Mouse (Mus musculus) activated CD4-positive, CD25-positive, alpha-beta regulatory T cell, adult 4 months (primary cell): ENCODE results near the gene Lsp1. TPM values are rescaled to one million over a fixed set of nuclear protein-coding genes. Genes with fewer than 3 reads are reported as not detected.
A peak's percentile ranks its signal among the peaks of the same experiment; 100 is the strongest.

Source experiments
- ATAC-seq: one replicate; pipeline ENCODE4 v1.8.0; 2017
- polyA plus RNA-seq, 2 experiments: library from polyadenylated mRNA; unstranded; fragments of 100-300 nt; shearing (Covaris generic); gene quantifications; one replicate each; pipeline ENCODE4 v1.2.1; 2017

Gene Lsp1
- polyA plus RNA-seq, 2 experiments from 2014 or later: 1,487 to 1,560 TPM

DNA sequence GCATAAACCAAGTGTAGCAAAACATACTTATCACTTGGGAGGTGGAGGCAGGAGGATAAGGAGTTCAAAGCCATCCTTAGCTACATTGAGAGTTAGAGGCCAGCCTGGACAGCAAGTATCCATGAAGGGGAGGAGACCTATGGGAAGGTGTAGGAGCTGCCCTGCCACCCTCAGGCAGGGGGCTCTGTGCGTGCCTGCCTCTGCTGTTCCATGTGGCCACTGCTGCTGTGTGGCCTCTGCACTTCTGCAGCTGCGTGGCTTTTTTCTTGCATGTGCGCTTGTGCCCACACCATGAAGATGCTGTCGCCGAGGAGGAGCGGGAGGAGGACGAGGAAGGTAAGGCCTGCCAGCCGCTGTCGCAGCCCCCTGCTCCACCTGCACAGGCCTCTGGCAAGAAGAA, 46.8 kb downstream of the Lsp1 start:
- ATAC-seq: no peak

DNA sequence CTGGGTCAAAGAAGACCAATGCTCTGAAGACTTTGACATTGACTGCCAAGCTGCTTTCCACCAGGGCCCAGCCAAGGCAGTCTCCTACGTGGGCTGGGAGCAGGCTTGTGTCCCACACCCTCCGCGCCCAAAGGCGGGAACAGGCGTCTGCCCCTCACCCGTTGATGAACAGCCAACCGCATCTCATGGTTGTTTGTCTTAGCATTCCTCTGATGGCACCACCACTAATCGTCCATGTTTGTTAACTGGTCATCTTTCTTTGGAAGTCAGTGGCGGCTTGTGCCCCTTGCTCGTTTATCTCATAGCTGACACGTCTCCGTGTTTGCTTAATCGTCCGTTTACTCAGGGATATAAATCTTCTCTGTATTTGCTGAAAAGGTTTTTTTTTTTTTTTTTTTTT, 48.9 kb downstream of the Lsp1 start:
- ATAC-seq: no peak

DNA sequence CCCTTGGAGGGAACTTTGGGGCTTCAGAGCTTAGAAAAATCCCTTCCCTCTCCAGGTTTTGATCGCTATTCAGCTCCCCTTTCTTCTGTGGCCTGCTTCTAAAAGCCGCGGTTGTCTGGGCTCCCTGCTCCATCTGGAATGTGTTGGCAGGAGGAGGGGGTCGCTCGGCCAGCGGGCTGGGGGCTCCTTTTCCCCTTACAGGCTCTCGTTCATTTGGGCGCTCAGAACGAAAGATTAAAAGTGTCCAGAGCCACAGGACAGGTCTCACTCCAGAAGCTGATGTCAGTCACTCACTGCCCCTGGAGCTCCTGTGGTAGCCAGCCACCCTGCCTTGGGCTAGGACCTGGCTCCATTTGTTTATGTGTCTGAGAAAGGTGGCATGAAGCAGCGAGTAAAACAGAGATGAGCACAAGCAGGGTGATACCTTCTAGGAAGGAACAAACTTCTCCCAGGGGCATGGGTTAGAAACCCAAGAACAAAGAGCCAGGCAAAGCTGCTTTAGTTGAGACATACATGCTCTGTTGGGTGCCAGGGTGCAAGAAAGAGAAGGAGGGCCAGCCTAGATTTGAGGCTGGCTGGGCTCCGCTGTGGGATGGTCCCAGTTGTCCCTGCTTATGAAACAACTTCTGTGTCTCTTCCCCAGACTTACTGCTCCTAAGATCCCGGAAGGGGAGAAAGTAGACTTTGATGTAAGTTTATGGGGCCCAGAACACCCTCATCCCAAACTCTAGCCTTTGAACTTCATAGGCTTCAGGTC, 49.6 kb downstream of the Lsp1 start:
- ATAC-seq: no peak

DNA sequence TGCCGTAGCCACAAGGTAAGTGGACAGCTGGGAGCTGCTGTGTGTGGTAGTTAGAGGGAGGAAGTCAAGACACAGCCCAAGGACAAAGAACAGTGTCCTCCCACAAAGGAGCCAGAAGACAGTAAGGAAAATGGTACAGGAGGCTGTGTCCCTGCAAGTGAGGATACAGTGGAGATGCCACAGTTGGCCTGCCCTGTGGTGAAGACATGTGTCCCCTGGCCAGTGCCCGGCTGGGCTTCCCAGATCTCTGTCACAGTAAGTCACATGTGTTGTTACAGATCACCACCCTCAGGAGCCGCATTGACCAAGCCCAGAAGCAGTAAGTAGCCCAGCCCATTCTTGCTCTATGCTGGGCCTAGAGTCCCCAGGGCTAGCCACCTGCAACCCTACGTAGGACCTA, 53.4 kb downstream of the Lsp1 start:
- no peak for ATAC-seq

DNA sequence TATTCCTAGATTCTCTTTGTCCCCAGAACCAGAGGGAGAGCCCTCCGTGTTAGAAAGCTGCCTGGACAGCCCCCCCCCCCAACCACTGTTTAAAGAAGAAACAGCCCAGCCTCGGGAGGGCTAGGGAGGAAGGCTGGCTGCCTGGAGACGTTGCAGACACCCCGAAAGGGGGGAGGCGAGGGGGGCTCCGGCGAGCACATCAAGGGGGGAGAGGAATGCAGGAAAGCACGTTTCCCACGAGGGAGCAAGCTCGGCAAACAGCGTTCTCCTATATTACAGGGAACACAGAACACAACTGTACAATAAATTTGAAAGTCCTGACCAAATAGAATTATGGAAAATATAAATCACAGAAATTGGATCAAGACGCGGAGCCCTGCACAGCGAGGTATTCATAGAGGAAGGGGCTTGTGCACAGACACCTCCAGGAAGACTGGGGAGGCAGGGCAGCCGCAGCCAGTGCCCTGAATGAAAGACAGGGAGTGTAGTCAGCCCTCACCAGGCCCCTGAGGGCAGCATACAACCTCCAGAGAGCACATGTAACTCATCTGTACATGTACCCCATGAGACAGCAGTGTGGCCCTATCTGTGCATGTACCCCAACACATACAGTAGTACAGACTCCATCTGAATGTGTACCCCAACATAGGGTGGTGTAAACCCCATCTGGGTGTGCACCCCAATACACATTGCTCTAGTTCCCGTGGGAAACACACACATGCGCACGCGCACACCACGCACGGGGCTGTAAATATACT, 55.8 kb downstream of the Lsp1 start:
- no peak for ATAC-seq

DNA sequence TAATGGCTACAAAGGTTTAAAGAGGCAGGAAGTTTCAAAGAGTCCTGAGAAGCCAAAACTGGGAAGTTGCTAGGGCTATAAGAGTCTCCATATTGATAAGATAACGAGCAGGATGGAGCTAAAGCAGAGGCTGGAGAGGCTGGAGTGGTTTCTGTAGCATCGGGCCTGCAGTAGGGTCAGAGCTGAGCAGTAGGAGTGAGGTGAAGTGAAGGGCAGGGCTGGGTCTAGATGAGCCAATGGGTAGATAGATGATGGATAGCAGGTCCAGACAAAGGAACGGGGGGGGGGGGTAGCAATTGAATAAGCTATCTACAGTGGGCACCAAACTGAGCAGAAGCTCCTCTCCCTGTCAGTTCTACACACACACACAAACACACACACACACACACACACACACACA, 56.9 kb downstream of the Lsp1 start:
- no peak for ATAC-seq

DNA sequence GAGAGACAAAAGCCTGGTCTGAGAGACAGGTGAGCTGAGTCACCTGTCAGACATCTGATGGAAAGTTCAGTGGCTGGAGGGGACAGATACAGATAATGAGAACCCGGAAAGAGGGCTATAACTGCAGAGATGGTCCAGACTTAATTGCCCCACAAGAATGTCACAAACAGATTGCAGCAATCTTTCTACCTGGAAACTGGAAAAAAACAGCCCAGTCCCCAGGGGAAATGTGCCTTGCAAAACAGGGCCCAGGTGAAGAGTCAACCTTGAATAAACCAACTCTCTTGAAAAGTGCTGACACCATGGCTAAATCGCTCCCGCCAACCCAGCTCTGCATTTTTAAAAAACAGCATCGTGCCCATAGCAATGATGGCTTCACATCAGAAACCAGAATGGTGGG, 59.7 kb downstream of the Lsp1 start:
- no peak for ATAC-seq

DNA sequence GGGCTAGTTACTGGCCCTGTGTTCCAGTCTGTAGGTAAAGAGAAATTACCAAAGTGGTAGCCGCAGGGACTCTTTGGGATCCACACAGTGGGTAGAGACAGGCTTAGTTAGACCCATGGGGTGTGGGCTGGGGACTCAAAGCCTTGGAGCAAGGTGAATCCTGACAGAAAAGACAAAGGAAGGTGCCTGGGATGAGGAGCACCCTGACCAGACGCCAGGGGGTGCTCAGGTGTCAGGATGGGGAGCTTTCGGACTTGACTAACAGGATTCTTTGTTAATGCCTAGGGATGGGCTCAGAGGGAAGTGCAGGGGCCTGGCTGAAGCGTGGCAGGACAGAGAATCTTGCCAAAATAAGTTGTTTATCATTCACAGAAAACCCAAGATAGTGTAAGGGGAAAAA, 61.7 kb downstream of the Lsp1 start:
- no peak for ATAC-seq

DNA sequence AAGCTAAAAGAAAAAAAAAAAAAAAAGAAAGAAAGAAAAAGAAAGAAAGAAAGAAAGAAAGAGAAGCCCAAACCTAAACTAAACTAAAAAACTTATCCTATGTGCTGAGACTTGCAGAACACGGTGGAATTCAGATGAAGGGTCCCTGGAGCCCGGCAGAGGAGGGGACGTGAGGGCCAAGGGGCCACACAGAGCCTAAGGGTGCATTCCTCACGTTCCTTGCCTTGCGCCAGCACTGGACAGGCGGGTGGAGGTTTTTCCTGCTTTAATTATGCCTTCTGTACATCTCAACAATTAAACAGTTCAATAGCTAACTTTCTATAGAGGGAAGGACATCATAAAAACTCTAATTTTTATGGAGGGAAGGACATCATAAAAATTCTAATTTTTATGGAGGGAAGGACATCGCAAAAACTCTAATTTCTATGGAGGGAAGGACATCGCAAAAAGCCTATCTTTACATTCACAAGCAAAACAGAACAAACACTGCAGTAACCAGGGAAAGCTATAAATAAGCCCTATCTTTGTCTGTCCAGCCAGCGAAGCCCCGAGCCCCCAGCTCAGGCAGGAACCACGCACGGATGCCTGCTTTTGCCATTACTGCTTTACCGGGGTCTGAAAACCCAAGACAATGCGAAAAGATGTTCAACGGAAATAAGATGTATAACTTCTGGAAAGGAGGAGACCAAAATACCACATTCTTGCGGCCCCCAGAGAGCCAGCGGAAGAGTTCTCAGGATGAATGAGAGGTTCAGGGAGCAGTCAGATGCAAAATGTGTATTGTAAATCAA, 62.8 kb downstream of the Lsp1 start:
- no peak for ATAC-seq

DNA sequence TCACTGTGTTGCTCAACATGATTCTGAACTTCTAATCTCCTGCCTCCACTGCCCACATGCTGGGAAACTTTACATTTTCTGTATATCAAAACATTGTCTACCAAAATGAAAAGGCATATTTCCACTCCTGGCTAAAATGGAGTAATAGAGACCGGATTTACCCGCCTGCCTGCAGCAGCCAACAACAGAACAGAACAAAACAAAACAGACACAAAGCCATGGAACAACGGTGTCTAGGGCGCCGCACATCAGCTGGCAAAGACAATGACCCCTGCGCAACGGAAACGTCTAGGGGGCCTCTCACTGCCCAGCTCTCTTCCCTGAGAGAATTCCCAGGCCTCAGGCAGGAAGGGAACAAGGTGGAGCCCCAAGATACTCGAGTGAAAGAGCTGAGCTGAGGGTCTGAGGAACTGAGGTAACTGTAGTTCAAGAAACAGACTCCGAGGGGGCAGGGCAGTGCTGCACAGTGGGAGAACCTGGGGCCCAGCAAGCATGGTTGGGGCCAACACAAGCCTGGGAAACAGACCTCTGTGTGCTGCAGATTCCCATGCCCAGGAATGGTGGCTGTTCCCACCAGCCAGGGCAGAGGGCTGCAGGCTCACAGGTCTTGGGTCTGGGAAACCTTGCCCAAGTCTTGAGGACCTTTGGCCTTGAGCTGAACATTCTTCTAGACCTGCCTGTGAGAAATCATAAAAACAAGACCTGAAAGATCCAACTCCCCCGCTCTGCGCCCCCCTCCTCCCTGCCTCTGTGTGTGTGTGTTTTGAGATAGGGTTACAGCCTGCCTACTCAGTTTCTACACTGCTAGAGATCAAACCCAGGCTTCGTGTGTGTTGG, 65.0 kb downstream of the Lsp1 start:
- ATAC-seq: no peak

DNA sequence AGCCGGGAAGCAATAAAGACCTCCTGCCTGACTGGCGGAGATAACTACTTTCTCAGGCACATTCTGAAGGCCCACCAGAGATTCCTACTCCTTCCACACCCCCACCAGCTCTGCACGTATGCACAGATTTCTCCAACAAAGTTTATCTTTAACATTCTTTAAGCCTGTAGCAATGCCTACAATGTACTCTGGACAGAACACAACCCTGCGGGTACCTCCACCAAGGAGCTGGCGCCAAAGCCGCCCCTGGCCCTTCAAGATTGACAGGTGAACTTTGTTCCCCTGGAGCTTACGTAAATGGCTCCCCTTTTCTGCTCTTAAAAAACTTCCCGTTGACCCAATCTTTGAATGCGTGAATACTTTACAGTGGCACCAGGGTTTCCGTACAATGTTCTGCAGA, 68.7 kb downstream of the Lsp1 start:
- ATAC-seq: no peak

DNA sequence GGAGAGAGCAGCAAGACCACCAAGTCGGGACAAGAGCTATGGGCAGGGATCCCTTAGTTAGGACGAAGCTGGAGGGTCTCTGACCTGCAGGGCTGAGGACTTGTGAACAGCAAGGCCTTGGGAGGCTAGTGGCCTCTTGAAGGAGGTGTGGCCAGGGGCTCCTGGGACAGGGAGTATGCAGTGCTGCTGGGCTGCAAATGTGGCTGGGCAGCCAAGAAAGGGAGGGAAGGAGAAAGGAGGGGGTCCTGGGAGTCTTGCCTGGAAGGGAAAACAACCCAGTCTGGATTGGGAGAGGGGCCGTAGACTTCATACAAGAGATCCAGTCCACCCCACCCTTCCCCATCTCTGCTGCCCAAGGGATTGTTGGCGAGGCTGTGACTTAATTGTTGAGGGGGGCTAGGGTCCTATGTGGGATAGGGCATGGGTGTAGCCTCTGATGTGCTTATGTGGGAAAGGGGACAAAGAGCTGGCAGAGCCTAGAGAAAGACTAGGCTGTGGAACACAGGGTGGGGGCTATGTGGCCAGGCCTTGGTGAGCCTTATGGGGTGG, 71.4 kb downstream of the Lsp1 start:
- no peak for ATAC-seq

DNA sequence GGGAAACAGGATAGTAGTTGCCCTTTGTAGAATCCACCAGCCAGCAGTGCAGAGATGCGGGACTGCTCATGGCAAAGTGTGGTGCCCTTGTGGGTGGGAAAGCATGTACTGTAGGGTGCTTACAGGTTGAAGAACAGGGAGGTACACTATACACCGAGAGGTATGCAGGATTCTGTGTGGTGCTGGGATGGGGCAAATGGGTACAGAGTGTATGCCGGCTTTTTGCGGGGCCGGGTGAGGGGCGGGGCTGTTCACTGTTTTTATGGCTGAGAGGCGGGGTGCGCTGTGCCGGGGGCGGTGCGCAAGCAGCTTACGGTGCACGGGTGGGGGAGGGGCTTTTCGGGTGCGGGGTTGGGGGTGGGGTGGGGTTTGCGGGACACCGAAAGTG, 72.1 kb downstream of the Lsp1 start, which contains the start of gene Mrpl23:
Mrpl23 (plus strand) TSS at position 16 of the 388 bp plus-strand sequence.
- ATAC-seq: peak; percentile 24

DNA sequence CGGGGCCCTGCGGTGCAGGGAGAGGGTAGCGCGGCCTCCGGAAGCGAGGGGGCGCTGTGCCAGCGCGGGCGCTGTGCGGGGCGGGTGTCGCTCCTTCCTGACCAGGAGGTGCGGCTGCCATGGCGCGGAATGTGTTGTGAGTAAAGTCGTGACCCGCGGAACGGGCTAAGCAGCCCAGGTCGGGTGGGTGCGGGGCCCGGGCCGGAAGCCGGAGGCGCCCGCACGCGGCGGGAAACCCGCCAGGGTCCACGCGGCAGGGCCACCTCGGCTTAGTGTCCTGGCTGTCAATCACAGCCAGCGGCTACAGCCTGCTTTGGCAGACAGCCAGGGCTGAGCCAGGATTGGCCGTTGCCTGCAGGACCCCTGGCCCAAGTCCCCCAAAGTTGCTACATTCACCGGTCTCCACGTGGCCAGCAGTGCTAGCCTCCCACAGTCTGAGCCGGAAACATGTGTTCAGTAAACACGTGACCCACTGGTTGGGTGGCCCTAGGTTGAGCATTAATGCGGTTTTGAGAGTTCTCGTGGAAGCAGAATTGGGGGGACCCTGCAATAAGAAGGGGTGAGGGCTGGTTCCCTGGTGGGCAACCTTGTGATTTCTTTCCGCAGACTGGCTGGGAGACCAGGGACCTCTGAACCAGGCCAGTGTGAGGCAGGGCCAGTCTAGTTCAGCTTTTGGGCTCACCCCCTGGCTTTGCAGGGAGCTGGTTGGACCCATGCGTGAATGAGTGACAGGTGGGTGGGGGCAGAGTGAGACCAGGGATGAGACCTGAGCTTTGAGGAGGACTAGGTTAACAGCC, 72.6 kb downstream of the Lsp1 start:
- ATAC-seq: peak; percentile 81

DNA sequence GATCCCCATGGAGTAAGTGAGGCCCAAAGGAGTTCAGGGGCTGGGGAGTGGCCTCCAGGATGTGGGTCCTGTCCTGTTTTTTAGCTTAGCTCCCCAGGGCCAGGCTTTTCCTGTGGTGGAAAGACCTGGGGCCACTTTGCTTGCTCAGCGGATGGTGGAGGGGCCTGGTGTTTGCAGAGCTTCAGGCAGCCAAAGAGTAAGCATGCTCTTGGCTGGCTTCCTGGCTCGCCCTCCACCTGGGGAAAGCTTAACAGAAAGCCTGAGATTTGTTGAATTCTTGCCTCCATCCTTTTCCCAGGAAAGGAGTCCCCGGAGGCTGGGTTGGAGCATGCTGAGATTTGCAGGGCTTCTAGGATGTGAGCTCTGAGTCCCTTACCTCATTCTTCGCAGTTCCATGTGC, 74.5 kb downstream of the Lsp1 start:
- no peak for ATAC-seq

DNA sequence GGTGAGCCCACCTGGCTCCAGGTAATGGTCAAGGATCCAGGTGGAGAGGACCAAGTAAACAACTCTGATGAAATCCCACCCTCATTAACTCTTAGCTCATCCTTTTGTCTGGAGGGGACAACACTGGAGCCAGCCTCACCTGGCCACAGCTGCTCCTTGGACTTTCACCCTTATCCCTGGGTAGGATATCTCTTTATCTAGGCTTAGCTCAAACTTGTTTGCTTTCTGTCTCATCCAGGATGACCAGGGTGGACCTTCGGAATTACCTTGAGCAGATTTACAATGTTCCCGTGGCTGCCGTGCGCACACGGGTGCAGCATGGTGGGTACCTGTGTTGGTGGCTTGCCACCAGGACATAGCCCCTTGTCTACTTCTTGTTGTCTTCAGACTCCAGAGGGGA, 75.2 kb downstream of the Lsp1 start:
- ATAC-seq: no peak

DNA sequence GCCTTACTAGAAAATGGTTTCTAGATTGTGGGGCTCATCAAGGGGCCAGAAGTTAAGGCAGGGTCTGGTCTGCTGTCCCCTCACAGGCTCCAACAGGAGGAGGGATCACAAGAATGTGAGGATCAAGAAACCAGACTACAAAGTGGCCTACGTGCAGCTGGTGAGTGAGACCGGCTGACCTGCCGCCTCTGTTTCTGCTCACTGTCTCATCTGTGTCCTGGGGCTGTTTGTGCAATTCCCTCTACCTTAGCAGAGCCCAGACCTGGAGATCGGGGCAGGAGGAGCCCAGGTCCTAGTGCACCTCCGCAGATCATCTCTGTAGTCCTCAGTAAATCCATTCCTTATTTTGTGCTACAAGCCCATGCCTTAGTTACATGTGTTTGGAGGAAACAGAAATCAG, 76.6 kb downstream of the Lsp1 start:
- no peak for ATAC-seq

DNA sequence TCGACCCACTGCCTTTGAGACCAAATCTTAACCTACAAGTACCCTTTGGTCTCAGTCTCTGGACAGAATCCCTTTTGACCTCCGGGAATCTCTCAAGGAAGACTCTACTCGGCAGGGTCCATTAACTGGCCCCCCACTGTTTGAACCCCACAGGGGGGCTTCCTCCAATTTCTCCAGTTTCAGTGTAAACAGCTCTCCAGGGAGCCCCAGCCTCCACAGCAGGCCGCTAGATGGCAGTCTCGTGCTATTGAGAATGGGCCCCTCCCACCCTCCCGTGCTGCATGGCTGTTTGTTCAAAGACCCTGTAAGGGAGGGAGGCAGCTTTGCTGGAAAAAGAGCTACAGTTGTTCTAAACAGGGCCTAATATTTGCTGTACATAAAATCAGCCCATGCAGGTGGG, 77.3 kb downstream of the Lsp1 start:
- ATAC-seq: no peak

DNA sequence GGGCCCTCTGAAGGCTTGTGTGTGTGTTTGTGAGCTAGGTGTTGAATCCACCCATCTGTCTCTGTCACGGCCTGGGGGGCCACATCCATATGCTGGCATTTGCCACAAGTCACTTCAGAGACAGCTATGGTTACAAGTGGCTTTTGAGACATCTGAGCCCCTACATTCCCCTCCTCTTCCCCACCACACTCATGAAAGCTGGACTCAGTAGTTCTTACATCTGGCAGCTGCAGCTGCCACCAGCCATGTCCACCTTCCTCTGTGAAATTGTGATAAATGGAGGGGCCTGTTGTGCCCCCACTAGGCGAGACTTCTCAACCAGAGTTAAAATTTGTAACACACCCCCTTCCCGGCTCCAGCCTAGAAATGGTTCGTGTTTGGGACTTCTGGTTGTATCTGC, 77.7 kb downstream of the Lsp1 start:
- ATAC-seq: no peak

DNA sequence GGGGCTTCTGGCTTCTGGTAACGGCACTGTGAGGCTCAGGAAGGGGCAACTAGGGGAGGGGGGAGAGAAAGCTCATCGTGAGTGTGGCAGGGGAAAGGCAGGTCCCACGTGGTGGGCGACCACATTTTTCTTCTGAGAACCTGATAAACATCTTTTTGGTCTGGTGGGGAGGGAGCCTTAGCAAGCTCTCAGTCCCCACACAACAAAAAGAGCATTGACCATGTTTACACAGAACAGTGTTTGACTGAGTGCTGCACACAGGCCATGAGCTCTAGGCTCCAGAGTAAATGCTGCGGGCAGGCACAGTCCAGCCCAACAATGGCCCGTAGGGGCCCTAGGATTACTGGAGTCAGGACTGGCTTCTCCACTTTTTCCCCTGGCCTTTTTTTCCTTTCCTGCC, 78.2 kb downstream of the Lsp1 start:
- ATAC-seq: no peak

DNA sequence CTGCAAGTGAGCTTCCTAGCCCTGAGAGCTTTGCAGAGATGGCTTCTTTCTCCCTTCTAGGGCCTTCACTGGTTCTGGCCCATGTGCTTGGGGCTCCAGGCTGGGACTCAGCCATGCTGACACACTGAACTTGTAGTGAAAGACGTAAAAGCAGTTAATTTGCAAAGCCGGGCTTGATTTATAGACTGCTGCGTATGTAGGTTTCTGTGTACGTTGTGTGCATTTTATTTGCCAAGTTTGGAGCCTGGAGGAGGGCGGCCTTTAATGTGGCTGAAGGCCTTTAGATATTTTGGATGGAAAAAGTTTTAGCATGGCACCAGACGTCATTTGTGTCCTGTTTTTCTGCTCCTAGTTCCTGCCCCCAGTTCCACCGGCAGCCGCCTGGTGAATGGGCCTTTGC, 79.2 kb downstream of the Lsp1 start:
- ATAC-seq: no peak
